Mouse (Mus musculus) naive thymus-derived CD4-positive, alpha-beta T cell, adult 2 months (primary cell): Measurements from ENCODE around the gene Ipp.
A peak's percentile ranks its signal among the peaks of the same experiment; 100 is the strongest.

Experiments used
- DNase-seq: peaks from one replicate; pipeline ENCODE4 v3.0.0-alpha.2; 2011; ENCODE audit warnings: low read depth

Gene Ipp

DNA sequence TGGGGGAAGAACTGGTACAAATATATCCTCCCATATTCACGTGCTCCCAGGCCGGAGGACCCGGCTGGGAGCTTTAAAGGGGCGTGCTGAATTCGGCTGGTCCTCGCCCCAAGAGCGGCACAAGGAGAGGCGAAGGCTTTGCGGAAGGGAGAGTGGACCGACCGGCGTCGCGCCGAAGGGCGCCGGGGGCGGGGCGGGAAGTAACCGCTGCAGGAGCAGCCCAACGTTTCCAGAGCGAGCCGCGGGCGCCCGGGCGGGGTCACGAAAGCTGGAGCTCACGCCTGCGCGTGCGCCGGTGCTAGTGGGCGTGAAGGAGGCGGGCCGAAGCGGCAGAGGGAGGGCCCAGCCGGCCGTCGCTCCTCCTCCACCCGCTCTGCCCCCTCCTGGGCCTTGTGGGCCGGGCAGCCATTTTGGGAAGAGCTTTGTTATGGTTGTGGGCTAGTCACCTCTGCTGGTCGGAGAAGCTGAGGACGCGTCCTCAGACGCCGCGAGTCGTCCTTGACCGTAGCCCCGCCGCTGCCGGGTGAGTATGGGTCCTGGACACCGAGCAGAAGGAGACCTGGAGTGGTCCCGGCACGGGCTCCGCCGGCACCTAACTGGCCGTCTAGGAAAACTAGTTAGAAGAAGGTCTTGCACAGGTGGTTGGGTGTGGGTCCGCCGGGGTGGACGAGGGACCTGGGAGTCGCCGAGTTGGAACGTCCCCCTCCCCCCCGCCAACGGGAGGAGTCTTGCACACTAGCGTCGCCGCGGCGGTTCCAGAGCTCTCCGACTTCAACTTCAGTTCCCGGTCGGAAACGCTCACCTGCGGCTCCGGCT is 50.2 kb downstream of the Ipp start, which contains the start of gene Gpbp1l1:
TSS of gene Gpbp1l1 (plus strand) at position 353 of the 816 bp plus-strand sequence.
- DNase-seq, result peak; percentile 99

DNA sequence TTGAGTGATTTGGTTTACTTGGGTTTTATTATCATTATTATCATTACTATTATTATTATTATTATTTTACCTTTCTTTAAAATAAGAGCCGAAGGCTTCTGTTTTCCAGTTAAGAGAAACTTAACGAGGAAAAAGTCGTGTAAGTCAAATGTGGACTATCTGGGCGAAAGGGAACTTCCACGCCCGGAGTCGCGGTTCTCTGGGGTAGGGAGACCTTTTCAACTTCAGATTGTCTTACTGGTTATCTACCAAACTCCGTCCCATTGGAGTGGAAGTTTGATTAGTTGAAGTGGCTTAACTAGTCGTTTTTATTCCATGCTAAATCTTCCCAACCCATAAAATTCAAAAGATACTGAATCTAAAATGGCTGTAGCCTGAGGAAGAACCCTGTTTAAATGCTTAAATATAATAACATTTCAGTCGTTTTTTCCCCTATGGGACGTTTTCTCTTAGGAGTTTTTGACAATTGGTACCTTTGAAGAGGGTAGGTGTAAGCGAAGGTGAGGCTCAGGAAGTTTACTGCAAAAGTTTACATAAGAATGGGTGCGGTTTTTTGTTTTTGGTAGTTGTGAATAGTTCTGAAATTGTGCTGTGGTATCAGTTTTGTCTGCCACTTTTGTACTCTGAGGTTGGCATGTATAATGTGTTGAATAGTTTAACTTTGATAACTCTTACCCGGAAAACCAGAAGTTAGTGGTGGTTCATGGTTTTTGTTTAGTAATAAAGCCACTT is 51.0 kb downstream of the Ipp start:
- peak; percentile 42 for DNase-seq
